Mouse (Mus musculus) spleen, adult 2 months (tissue): ENCODE measurements at regions not wholly inside any gene's neighbourhood (a gene's known extent, or its start where the extent isn't known, plus 50 kb on each side); places are given as distances from the start of the nearest gene placed in this dataset.

Experiments
- DNase-seq, 2 experiments: peaks; one replicate each; pipeline versions ENCODE4 v3.0.0 to v3.0.0-alpha.2; 2012 to 2021; ENCODE audit warnings: low spot score in 2 of 2, low read depth in 1 of 2
- H3K27ac ChIP-seq: fragments of 200-500 bp; 2 replicates; pipeline ENCODE4 v1.5.1; 2012; ENCODE audit warnings: low read length, inconsistent platforms; ENCODE audit not compliant: insufficient read depth
- H3K27me3 ChIP-seq: fragments of 200-500 bp; 2 replicates; pipeline ENCODE4 v1.6.1; 2012; ENCODE audit warnings: mild to moderate bottlenecking, moderate library complexity, low read length, inconsistent platforms; ENCODE audit not compliant: control insufficient read depth, insufficient read depth
- H3K36me3 ChIP-seq: fragments of 200-500 bp; 2 replicates; pipeline ENCODE4 v1.6.1; 2012; ENCODE audit warnings: mild to moderate bottlenecking, low read length, inconsistent platforms; ENCODE audit not compliant: control insufficient read depth, insufficient read depth
- H3K4me1 ChIP-seq: fragments of 200-500 bp; 2 replicates; pipeline ENCODE4 v1.6.1; 2011; ENCODE audit warnings: inconsistent platforms; ENCODE audit not compliant: control insufficient read depth, insufficient read depth, insufficient read length
- H3K4me3 ChIP-seq: fragments of 200-500 bp; 2 replicates; pipeline ENCODE4 v1.5.1; 2011; ENCODE audit warnings: mild to moderate bottlenecking, inconsistent platforms; ENCODE audit not compliant: insufficient read depth, insufficient read length; ENCODE audit errors: extremely low read depth
- CTCF ChIP-seq: fragments of 200-500 bp; IDR thresholded peaks from 2 replicates; pipeline ENCODE4 v1.5.1; 2011; ENCODE audit warnings: mild to moderate bottlenecking, inconsistent platforms; ENCODE audit not compliant: insufficient read depth, insufficient read length, insufficient replicate concordance; ENCODE audit errors: extremely low read depth
- POLR2A ChIP-seq: fragments of 200-500 bp; IDR thresholded peaks from 2 replicates; pipeline ENCODE4 v1.6.1; 2011; ENCODE audit warnings: low read depth, low read length, inconsistent platforms
- WGBS: fragments of 180-500 bp; shearing (Covaris S2); methylation state at CpG from one replicate; pipeline ENCODE4 v1.1.7; 2018; 5-methylcytosine and 5-hydroxymethylcytosine counted together

DNA sequence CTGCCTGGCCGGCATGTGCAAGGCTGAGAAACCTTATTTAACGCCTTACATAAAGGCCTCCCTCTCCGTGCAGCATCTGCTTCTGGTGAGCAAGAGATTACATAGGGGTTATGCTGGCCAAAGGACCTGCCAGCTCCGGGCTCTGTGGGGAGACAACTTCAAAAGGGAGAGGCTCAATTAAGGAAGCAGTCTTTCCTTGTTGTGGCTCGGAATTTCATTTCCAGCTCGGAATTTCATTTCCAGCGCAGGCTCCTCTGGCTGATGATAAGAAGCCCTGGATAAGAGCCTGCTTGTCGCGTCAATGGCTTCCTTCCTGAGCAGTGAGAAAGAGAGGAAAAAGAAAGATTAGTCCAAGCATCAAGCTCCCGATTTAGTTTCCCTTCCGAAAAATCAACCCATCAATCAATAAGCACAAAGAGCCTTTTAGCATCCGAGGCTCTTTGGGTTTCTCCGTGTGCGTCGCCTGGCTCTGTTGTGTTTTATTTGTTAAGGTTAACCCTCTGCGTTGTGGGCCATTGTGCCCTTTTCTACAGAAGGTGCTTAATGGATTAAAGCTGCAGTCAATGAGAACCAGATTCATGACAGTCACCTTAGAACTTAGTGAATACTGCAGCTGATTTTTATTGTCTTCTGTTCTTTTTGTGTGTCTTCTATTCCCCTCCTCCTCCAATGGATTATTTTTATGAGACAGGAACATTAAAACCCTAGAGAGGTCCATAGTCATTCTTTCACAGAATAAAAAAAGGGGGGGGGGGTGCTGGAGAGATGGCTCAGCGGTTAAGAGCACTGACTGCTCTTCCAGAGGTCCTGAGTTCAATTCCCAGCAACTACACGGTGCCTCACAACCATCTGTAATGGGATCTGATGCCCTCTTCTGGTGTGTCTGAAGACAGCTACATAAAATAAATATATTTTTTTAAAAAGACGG lies 218.3 kb downstream of the Myo1b start:
- Histone ChIP-seq H3K27me3 (no peaks in the 10 kb centered on the region), H3K27ac (no peak overlapping the region), H3K4me3 (no peak overlapping the region), H3K36me3 (no peaks in the 10 kb centered on the region), H3K4me1 (no peaks in the 10 kb centered on the region)
- 57% methylated on average over 19 of the region's 19 CpGs for WGBS
- TF ChIP-seq POLR2A = no peak
- TF ChIP-seq CTCF = no peak
- DNase-seq = no peak

DNA sequence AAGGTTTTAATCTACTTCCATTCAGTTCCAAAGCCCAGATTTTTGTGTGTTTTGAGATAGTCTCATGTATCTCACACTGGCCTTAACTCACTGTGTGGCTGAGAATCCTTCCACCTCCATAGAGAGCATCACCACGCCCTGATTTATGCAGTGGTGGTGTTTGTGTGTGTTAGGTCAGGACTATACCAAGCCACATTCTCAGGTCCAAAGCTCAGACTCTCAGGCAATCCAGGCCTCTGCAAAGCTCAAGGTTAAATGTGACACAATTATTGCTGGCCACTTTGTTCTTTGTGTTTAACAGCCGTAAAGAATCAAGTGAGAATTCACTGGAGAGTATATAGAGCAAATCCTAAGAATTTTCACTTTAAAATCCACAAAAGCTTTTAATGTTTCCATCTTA lies 218.2 kb upstream of the Nabp1 start:
- H3K36me3 ChIP-seq = no peaks in the 10 kb centered on the region
- WGBS = 84% methylated on average over 2 of the region's 2 CpGs

DNA sequence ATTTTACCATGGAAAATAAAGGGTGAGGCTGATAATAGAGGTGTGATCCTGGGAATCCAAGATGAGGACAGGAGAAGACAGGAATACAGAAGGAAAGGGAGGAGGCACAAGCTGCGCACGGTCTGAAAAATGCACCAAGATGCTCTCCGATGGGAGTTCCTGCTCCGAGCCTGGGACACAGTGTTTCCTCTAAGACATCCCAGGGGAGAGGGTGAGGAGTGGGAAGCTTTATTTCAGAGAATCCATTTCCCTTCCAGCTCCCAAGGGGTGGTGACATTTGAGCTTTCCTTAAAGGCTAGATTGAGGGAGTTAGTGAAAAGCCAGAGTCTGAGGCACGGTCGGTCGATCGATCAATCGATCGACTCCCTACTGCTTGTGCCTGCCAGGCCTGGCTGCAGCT lies 212.7 kb upstream of the Nabp1 start:
- H3K4me1 ChIP-seq = no peaks in the 10 kb centered on the region
- no peaks in the 10 kb centered on the region for H3K36me3 ChIP-seq
- DNase-seq = no peak
- no peak for TF ChIP-seq POLR2A
- TF ChIP-seq CTCF = no peak
- H3K4me3 ChIP-seq = no peak overlapping the region
- no peak overlapping the region for H3K27ac ChIP-seq
- 96% methylated on average over 10 of the region's 10 CpGs for WGBS
- no peaks in the 10 kb centered on the region for H3K27me3 ChIP-seq

More for the DNA sequence above, 218.2 kb upstream of the Nabp1 start:
- TF ChIP-seq CTCF (no peak), POLR2A (no peak)
- no peak for DNase-seq
- no peaks in the 10 kb centered on the region for H3K27me3 ChIP-seq
- H3K27ac ChIP-seq = no peak overlapping the region
- no peak overlapping the region for H3K4me3 ChIP-seq
- no peaks in the 10 kb centered on the region for H3K4me1 ChIP-seq

DNA sequence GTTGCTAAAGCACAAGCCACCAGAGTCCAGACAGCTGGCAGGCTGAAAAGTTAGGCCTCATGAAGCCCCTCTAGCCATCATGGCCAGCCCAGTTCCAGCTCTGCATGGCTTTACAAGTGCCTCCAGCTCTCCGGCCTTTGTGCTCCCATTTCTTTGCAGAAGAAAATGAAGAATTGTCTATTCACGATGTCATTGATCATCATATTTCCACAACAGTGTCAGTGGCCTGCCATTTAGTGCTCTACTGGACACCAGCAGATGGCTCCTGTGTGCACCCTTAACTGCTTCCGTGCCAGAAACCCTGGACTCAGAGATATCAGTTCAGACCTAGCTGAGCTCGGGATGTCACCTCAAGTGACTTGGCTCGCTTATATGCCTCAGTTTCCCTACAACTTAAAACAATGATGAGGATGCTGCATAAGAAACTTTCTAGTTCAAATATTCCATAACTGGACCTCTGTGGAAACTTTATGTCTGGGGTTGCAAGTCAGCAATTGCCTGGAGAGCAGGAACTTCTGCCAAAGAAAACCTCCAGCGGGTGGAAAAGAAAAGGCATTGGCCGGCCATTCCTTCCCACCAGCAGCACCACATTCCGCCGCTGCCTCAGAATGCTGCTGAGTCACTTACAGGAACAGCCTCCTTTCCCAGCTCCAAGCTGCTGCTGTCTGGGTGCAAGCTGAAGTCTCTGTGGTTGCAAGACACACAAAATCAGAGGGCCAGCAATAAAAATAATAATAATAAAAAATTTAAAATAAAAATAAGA lies 211.4 kb upstream of the Nabp1 start:
- no peaks in the 10 kb centered on the region for H3K4me1 ChIP-seq
- DNase-seq = no peak
- H3K4me3 ChIP-seq = no peak overlapping the region
- H3K27ac ChIP-seq = no peak overlapping the region
- H3K36me3 ChIP-seq = no peaks in the 10 kb centered on the region
- H3K27me3 ChIP-seq = no peaks in the 10 kb centered on the region
- WGBS = 79% methylated on average over 9 of the region's 9 CpGs
- TF ChIP-seq POLR2A = no peak
- TF ChIP-seq CTCF = no peak

DNA sequence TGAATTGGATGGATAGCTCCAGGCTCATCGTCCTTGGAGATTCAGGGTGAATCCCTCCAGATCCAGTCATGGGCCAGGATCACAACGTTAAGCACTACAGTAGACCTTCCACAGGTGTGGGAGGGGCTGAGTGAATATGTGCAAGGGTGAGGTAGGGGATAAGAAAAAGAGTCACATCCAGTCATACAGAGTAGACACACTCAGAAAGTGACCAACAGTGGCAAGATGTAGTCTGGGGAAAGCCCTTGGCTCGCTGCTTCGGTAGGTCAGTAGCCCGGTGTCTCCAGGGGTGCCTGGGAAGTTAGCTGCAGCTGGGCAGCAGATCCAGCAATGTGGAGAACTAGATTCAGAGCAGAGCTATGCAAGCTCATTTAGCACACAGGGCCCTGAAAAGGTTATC lies 210.7 kb upstream of the Nabp1 start:
- H3K36me3 ChIP-seq = no peaks in the 10 kb centered on the region
- WGBS = 87% methylated on average over 5 of the region's 5 CpGs
- DNase-seq = no peak
- H3K27ac ChIP-seq = no peak overlapping the region
- H3K4me1 ChIP-seq = no peaks in the 10 kb centered on the region
- H3K4me3 ChIP-seq = no peak overlapping the region
- no peaks in the 10 kb centered on the region for H3K27me3 ChIP-seq
- TF ChIP-seq POLR2A (no peak), CTCF (no peak)

DNA sequence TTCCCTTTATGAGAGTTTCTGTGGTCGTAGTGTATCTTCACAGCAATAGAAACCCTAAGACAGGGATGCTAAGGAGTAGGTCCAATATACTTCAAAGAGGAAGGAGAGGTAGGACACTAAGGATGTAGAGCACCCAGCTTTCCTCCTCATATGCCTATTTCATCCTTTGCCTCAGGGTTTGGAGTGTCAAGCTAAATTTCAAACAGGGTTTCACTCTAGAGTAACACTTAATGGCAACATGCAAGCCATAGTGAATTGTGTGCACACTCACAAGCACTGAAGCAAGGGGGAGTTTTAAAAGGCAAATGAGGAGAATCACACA lies 210.0 kb upstream of the Nabp1 start:
- no peak for DNase-seq
- TF ChIP-seq CTCF = no peak
- no peak for TF ChIP-seq POLR2A
- 85% methylated on average over 1 of the region's 1 CpGs for WGBS
- Histone ChIP-seq H3K36me3 (no peaks in the 10 kb centered on the region), H3K27me3 (no peaks in the 10 kb centered on the region), H3K27ac (no peak overlapping the region), H3K4me1 (no peaks in the 10 kb centered on the region), H3K4me3 (no peak overlapping the region)

DNA sequence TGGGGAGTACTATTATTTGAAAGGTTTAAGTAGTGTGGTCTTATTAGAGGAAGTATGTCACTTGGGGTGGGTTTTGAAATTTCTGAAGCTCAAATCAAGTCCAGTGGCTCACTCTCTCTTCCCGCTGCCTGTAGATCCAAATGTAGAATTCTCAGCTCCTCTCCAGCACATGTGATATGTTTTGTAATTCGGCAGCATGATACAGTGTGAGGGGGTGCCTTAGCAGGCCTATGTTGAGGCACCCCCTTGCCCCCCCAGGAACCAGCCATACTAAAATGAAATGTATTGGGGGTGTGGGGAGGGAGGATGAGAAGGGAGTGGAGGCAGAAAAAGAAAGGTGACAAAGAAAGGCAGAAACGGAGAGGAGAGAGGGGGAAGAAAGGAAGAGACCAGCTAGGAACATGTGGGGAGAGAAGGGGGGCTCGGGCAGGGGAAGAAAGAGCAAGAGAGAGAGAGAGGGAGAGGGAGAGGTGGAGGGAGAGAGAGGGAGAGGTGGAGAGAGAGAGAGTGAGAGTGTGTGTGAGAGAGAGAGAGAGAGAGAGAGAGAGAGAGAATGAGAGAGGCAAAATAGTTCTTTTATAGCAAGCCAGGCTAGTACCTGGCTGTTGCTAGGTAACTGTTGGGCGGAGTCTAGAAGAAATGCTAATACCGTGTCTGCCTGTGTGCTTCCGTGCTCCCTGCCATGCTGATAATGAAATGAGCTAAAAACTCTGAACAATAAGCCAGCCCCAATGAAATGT lies 209.4 kb upstream of the Nabp1 start:
- WGBS = 70% methylated on average over 7 of the region's 7 CpGs
- H3K36me3 ChIP-seq = no peaks in the 10 kb centered on the region
- no peaks in the 10 kb centered on the region for H3K27me3 ChIP-seq
- TF ChIP-seq POLR2A (no peak), CTCF (no peak)
- DNase-seq = no peak
- H3K4me1 ChIP-seq = no peaks in the 10 kb centered on the region
- no peak overlapping the region for H3K27ac ChIP-seq
- H3K4me3 ChIP-seq = no peak overlapping the region
